Mouse (Mus musculus) c-Kit-positive CD71-positive TER-119-negative erythroid progenitor cells, embryonic 14.5 days (primary cell): ENCODE results near the gene Tmc6.
"Not testable (repeated sequence)": the region's sequence is repeated elsewhere in the genome, so short reads cannot be mapped to it uniquely, and the experiment has no call there.

Experiments used
- DNase-seq: peaks from one replicate; pipeline ENCODE4 v3.0.0-alpha.2; 2013; ENCODE audit warnings: low read depth

The Tmc6 gene

GRCm38 (mm10) chr11:117810401-117811046 lies 28.5 kb upstream of the Tmc6 start:
- DNase-seq: peak; percentile 83

GRCm38 (mm10) chr11:117809407-117810311 lies 27.7 kb upstream of the Tmc6 start, which contains the start of the genes Gm20708 and Syngr2:
Gene Gm20708 (plus strand): TSS chr11:117809668.
Gene Syngr2 (plus strand): TSS chr11:117809668.
- peak; percentile 63 for DNase-seq

GRCm38 (mm10) chr11:117806781-117807180 lies 24.8 kb upstream of the Tmc6 start:
- no peak for DNase-seq

- no peak for DNase-seq
Observed at GRCm38 (mm10) chr11:117803166-117803688, 21.2 kb upstream of the Tmc6 start.

GRCm38 (mm10) chr11:117801650-117802049 lies 19.7 kb upstream of the Tmc6 start:
- no peak for DNase-seq

- no peak for DNase-seq
Observed at GRCm38 (mm10) chr11:117800038-117800437, 18.0 kb upstream of the Tmc6 start.

GRCm38 (mm10) chr11:117799174-117799573 lies 17.2 kb upstream of the Tmc6 start:
- no peak for DNase-seq

- DNase-seq: peak; percentile 33
Observed at GRCm38 (mm10) chr11:117798160-117798541, 16.2 kb upstream of the Tmc6 start.

- peak; percentile 84 for DNase-seq
Observed at GRCm38 (mm10) chr11:117797511-117798159, 15.6 kb upstream of the Tmc6 start, which contains the start of gene 6030468B19Rik. Gene 6030468B19Rik (plus strand): TSS chr11:117797660.

GRCm38 (mm10) chr11:117796954-117797353 lies 15.0 kb upstream of the Tmc6 start:
- DNase-seq: peak; percentile 30

- no peak for DNase-seq
Observed at GRCm38 (mm10) chr11:117794035-117794551, 12.1 kb upstream of the Tmc6 start.

- DNase-seq: peak; percentile 87
Observed at GRCm38 (mm10) chr11:117792281-117792888, 10.4 kb upstream of the Tmc6 start.

- DNase-seq: no peak
Observed at GRCm38 (mm10) chr11:117791441-117791761, 9.4 kb upstream of the Tmc6 start.

GRCm38 (mm10) chr11:117790703-117791440 lies 8.9 kb upstream of the Tmc6 start:
- peak; percentile 40 for DNase-seq

- peak; percentile 63 for DNase-seq
Observed at GRCm38 (mm10) chr11:117790286-117790685, 8.3 kb upstream of the Tmc6 start.

GRCm38 (mm10) chr11:117788481-117788880 lies 6.5 kb upstream of the Tmc6 start:
- DNase-seq: not testable (repeated sequence)

GRCm38 (mm10) chr11:117786294-117786693 lies 4.3 kb upstream of the Tmc6 start:
- DNase-seq: peak; percentile 33

GRCm38 (mm10) chr11:117783683-117784309 lies 1.8 kb upstream of the Tmc6 start:
- DNase-seq: no peak

GRCm38 (mm10) chr11:117783089-117783488 lies 1.1 kb upstream of the Tmc6 start:
- DNase-seq: peak; percentile 53

- DNase-seq: peak; percentile 24
Observed at GRCm38 (mm10) chr11:117782705-117783034, 672 bp upstream of the Tmc6 start.
